In genomic region chr14:31195968-31196367, GRCm38 (mm10) we compare ENCODE assay signal across 9 mouse cellular contexts. TPM values are rescaled to one million over a fixed set of nuclear protein-coding genes. Genes with fewer than 3 reads are reported as not detected.
DNase-seq lines count a peak whose midpoint lies in the region; ATAC-seq and TF ChIP-seq lines count a peak whose summit lies in the region.
"Had no signal": no experiment of that assay in that cellular context is flagged by ENCODE, and none has a peak within 500 bp of the region (broad histone marks: within the 10 kb centered on the region; RNA-seq: fewer than 3 reads in every experiment).

No protein-coding gene starts in this region.

- TF ChIP-seq CTCF in heart, adult 2 months (IDR thresholded peaks at IDR 0.05), result peak; percentile 92
- TF ChIP-seq CTCF in stomach, postnatal 0 days (IDR thresholded peaks at IDR 0.05; ENCODE audit: low read depth), result peak; percentile 81

- intact Hi-C loops in heart, adult 2 months (cut with DNase I), result loop anchor here (2.0 to 5.0 kb wide), 4 partner anchors 27 to 174 kb away; partner anchors contain the start of genes Smim4 and Stab1

- no peaks in the 10 kb centered on the region for H3K9me3 ChIP-seq in stomach, postnatal 0 days (ENCODE audit: control insufficient read depth, low read length)
- H3K9me3 ChIP-seq: limb, embryonic 15.5 days had no signal

- DNase-seq in heart, adult 2 months, result no peak
- no peak for DNase-seq in heart, postnatal 4 days
- DNase-seq in CD4-positive, CD25-positive, alpha-beta regulatory T cell, adult 2 months (ENCODE audit: low read depth, low spot score), result peak; percentile 82
- DNase-seq in c-Kit-positive CD71-positive TER-119-positive erythroid progenitor cells, embryonic 14.5 days (ENCODE audit: low spot score), result peak; percentile 34
- peak; percentile 62 to 77 for DNase-seq in kidney, postnatal 25 days
- no peak for DNase-seq in stomach, postnatal 0 days (ENCODE audit: low spot score)
- DNase-seq in layer of hippocampus, adult 8-10 months (ENCODE audit: low spot score in 2 of 2), result no peak
- no peak for DNase-seq in left cerebral cortex, adult 8-10 months (ENCODE audit: low spot score in 2 of 2)

- no peak overlapping the region for H3K4me2 ChIP-seq in stomach, postnatal 0 days (replicated peaks; ENCODE audit: low read depth)
- H3K4me2 ChIP-seq: limb, embryonic 15.5 days had no signal

- no peak for TF ChIP-seq POLR2A in heart, adult 2 months (IDR thresholded peaks at IDR 0.05; ENCODE audit: insufficient read depth, low read depth, low read length)

- H3K9ac ChIP-seq in heart, adult 2 months (ENCODE audit: low read depth, low read length), result no peak overlapping the region
- H3K9ac ChIP-seq in stomach, postnatal 0 days (ENCODE audit: low read length), result no peak overlapping the region
- H3K9ac ChIP-seq: limb, embryonic 15.5 days had no signal

- peak overlapping the region; percentile 76 for H3K27ac ChIP-seq in heart, adult 2 months
- H3K27ac ChIP-seq in stomach, postnatal 0 days (replicated peaks), result no peak overlapping the region

- H3K36me3 ChIP-seq in heart, adult 2 months (ENCODE audit: control insufficient read depth, insufficient read depth, low read length), result peaks cover 24% of the 10 kb centered on the region
- peaks cover 26% of the 10 kb centered on the region for H3K36me3 ChIP-seq in stomach, postnatal 0 days (ENCODE audit: control insufficient read depth, insufficient read depth, low read length)

- peaks cover 2% of the 10 kb centered on the region for H3K79me2 ChIP-seq in heart, adult 2 months (replicated peaks; ENCODE audit: control insufficient read depth, insufficient read depth, low read length)

- TF ChIP-seq EP300 in heart, adult 2 months (IDR thresholded peaks at IDR 0.05; ENCODE audit: insufficient read depth, low read depth, low read length), result 0 out of 2 replicates have a peak, but pooled peaks have one; percentile 20
- no peak for TF ChIP-seq EP300 in stomach, postnatal 0 days (optimal IDR thresholded peaks at IDR 0.05)

- peaks cover 21% of the 10 kb centered on the region for H3K4me1 ChIP-seq in heart, adult 2 months (ENCODE audit: control insufficient read depth, insufficient read depth, low read length)
- H3K4me1 ChIP-seq in stomach, postnatal 0 days (replicated peaks; ENCODE audit: control insufficient read depth, insufficient read depth), result no peaks in the 10 kb centered on the region

- no peaks in the 10 kb centered on the region for H3K27me3 ChIP-seq in heart, adult 2 months (ENCODE audit: control insufficient read depth, insufficient read depth, low read length)
- H3K27me3 ChIP-seq in stomach, postnatal 0 days (ENCODE audit: control insufficient read depth, insufficient read depth, low read length), result no peaks in the 10 kb centered on the region
- H3K27me3 ChIP-seq: limb, embryonic 15.5 days had no signal

- no peak for ATAC-seq in stomach, postnatal 0 days (ENCODE audit: low FRiP score, low TSS enrichment)

- H3K4me3 ChIP-seq in heart, adult 2 months, result no peak overlapping the region
- H3K4me3 ChIP-seq in stomach, postnatal 0 days (ENCODE audit: low read depth, low read length), result no peak overlapping the region
- H3K4me3 ChIP-seq: limb, embryonic 15.5 days had no signal

RNA-seq across cellular contexts. Expression of gene Tnnc1, which starts 12.1 kb away (rescaled TPM):
- total RNA-seq in heart, adult 2 months (2021), result 1,000 to 10,000 TPM; 5,084 to 5,508 TPM
- 4,851 and 5,939 TPM in 2 replicates for polyA plus RNA-seq in heart, adult 2 months (2012; rRNA removed)
- 1,000 to 10,000 TPM; 5,292 to 5,773 TPM for total RNA-seq in heart, postnatal 4 days (2021)
- polyA plus RNA-seq in stomach, postnatal 0 days (2015; fragmentation: Nextera tagmentation; extraction: Ambion mirVana), result 4.1 and 6.5 TPM in 2 replicates
- 1 to 10 TPM; 2.3 to 3.7 (median 2.9) TPM for total RNA-seq in layer of hippocampus, adult 8-10 months (2022)
- 10 to 100 TPM; 19.5 to 22.6 (median 19.7) TPM for total RNA-seq in left cerebral cortex, adult 8-10 months (2022)

RNA-seq across cellular contexts. Expression of gene Nisch, which starts 20.8 kb away (rescaled TPM):
- total RNA-seq in heart, adult 2 months (2021), result 100 to 1,000 TPM; 123 to 129 TPM
- polyA plus RNA-seq in heart, adult 2 months (2012; rRNA removed), result 187 and 223 TPM in 2 replicates
- 100 to 1,000 TPM; 301 to 310 TPM for total RNA-seq in heart, postnatal 4 days (2021)
- polyA plus RNA-seq in stomach, postnatal 0 days (2015; fragmentation: Nextera tagmentation; extraction: Ambion mirVana), result 87.7 and 106 TPM in 2 replicates
- 100 to 1,000 TPM; 432 to 530 (median 469) TPM for total RNA-seq in layer of hippocampus, adult 8-10 months (2022)
- 100 to 1,000 TPM; 363 to 424 (median 392) TPM for total RNA-seq in left cerebral cortex, adult 8-10 months (2022)

RNA-seq across cellular contexts. Expression of gene Sema3g, which starts 21.7 kb away (rescaled TPM):
- 10 to 100 TPM; 15.0 to 15.1 TPM for total RNA-seq in heart, adult 2 months (2021)
- polyA plus RNA-seq in heart, adult 2 months (2012; rRNA removed), result 6.1 and 8.0 TPM in 2 replicates
- total RNA-seq in heart, postnatal 4 days (2021), result 10 to 100 TPM in 1 of 2 experiments, 1 to 10 TPM in 1; 9.2 to 11.4 TPM
- polyA plus RNA-seq in stomach, postnatal 0 days (2015; fragmentation: Nextera tagmentation; extraction: Ambion mirVana), result 0.38 and 0.53 TPM in 2 replicates
- 1 to 10 TPM; 4.7 to 5.9 (median 5.6) TPM for total RNA-seq in layer of hippocampus, adult 8-10 months (2022)
- total RNA-seq in left cerebral cortex, adult 8-10 months (2022), result 1 to 10 TPM; 5.0 to 6.0 (median 5.7) TPM

RNA-seq across cellular contexts. Expression of gene Stab1, which starts 27.5 kb away (rescaled TPM):
- 10 to 100 TPM; 64.2 to 65.0 TPM for total RNA-seq in heart, adult 2 months (2021)
- 77.0 and 90.8 TPM in 2 replicates for polyA plus RNA-seq in heart, adult 2 months (2012; rRNA removed)
- 10 to 100 TPM; 77.1 to 84.3 TPM for total RNA-seq in heart, postnatal 4 days (2021)
- polyA plus RNA-seq in stomach, postnatal 0 days (2015; fragmentation: Nextera tagmentation; extraction: Ambion mirVana), result 23.7 and 23.9 TPM in 2 replicates
- total RNA-seq in layer of hippocampus, adult 8-10 months (2022), result 10 to 100 TPM; 17.6 to 27.0 (median 25.1) TPM
- total RNA-seq in left cerebral cortex, adult 8-10 months (2022), result 10 to 100 TPM; 18.7 to 28.1 (median 22.2) TPM

RNA-seq across cellular contexts. Expression of gene Phf7, which starts 55.1 kb away (rescaled TPM):
- total RNA-seq in heart, adult 2 months (2021), result 1 to 10 TPM; 2.9 to 3.6 TPM
- polyA plus RNA-seq in heart, adult 2 months (2012; rRNA removed), result 3.1 and 5.7 TPM in 2 replicates
- total RNA-seq in heart, postnatal 4 days (2021), result 1 to 10 TPM; 5.5 to 6.4 TPM
- polyA plus RNA-seq in stomach, postnatal 0 days (2015; fragmentation: Nextera tagmentation; extraction: Ambion mirVana), result 9.5 and 10.1 TPM in 2 replicates
- total RNA-seq in layer of hippocampus, adult 8-10 months (2022), result 1 to 10 TPM; 4.5 to 5.4 (median 4.9) TPM
- 1 to 10 TPM; 5.1 to 6.3 (median 5.7) TPM for total RNA-seq in left cerebral cortex, adult 8-10 months (2022)

Comparison
In these comparisons a context has a peak if more than half of its experiments do, and no peak if none do; other contexts are left out.
1. DNase-seq: peak in CD4-positive, CD25-positive, alpha-beta regulatory T cell, adult 2 months (single experiment), c-Kit-positive CD71-positive TER-119-positive erythroid progenitor cells, embryonic 14.5 days (single experiment) and kidney, postnatal 25 days (2 of 2); none in heart, adult 2 months (0 of 2), heart, postnatal 4 days (single experiment), stomach, postnatal 0 days (single experiment), layer of hippocampus, adult 8-10 months (0 of 2) and left cerebral cortex, adult 8-10 months (0 of 2).
2. RNA of gene Tnnc1, which starts 12.1 kb away (total RNA-seq): 5,292 to 5,773 TPM in heart, postnatal 4 days and 5,084 to 5,508 TPM in heart, adult 2 months; 19.5 to 22.6 TPM in left cerebral cortex, adult 8-10 months and 2.3 to 3.7 TPM in layer of hippocampus, adult 8-10 months; every median in the first group is over 100 times any median in the second.